Mouse (Mus musculus): ENCODE results near the gene Lce1a1. TPM values are rescaled to one million over a fixed set of nuclear protein-coding genes. Genes with fewer than 3 reads are reported as not detected.

Gene Lce1a1
- total RNA-seq, 2 experiments from 2014 or later = not detected

Other genes with a start within 250 kb of the Lce1a1 start
- not detected for gene Sprr2i, start 240.3 kb downstream of the Lce1a1 start, total RNA-seq (2021)
- gene Sprr2j-ps, start 230.2 kb downstream of the Lce1a1 start, total RNA-seq (2021) = not detected
- under 1 TPM; 0.57 to 0.96 TPM for gene Gm9774, start 218.9 kb downstream of the Lce1a1 start, total RNA-seq (2021)
- gene Sprr2k, start 215.7 kb downstream of the Lce1a1 start, total RNA-seq (2021) = not detected
- not detected for gene Sprr1b, start 209.5 kb downstream of the Lce1a1 start, total RNA-seq (2021)
- not detected for gene Sprr3, start 189.6 kb downstream of the Lce1a1 start, total RNA-seq (2021)
- gene Sprr1a, start 162.4 kb downstream of the Lce1a1 start, total RNA-seq (2021) = not detected
- not detected for gene Sprr4, start 147.8 kb downstream of the Lce1a1 start, total RNA-seq (2021)
- gene 2310046K23Rik, start 113.8 kb downstream of the Lce1a1 start, total RNA-seq (2021) = not detected
- not detected for gene Ivl, start 74.6 kb downstream of the Lce1a1 start, total RNA-seq (2021)
- not detected for gene Smcp, start 59.3 kb downstream of the Lce1a1 start, total RNA-seq (2021)
- not detected for gene 2210017I01Rik, start 40.8 kb downstream of the Lce1a1 start, total RNA-seq (2021)
- gene Lce6a, start 26.6 kb downstream of the Lce1a1 start, total RNA-seq (2021) = not detected
- gene Lce1b, start 8.6 kb upstream of the Lce1a1 start, total RNA-seq (2021) = not detected
- not detected for gene Lce1a2, start 22.0 kb upstream of the Lce1a1 start, total RNA-seq (2021)
- not detected for gene Lce1c, start 30.9 kb upstream of the Lce1a1 start, total RNA-seq (2021)
- not detected for gene Lce1d, start 38.9 kb upstream of the Lce1a1 start, total RNA-seq (2021)
- not detected for gene Lce1e, start 60.8 kb upstream of the Lce1a1 start, total RNA-seq (2021)
- not detected for gene Lce1f, start 72.0 kb upstream of the Lce1a1 start, total RNA-seq (2021)
- gene Gm38119, start 90.8 kb upstream of the Lce1a1 start, total RNA-seq (2021) = not detected
- not detected for gene Lce1g, start 104.0 kb upstream of the Lce1a1 start, total RNA-seq (2021)
- gene Lce1h, start 116.8 kb upstream of the Lce1a1 start, total RNA-seq (2021) = not detected
- not detected for gene Lce1i, start 130.6 kb upstream of the Lce1a1 start, total RNA-seq (2021)
- not detected for gene Lce1j, start 142.2 kb upstream of the Lce1a1 start, total RNA-seq (2021)
- not detected for gene Lce1k, start 159.6 kb upstream of the Lce1a1 start, total RNA-seq (2021)
- not detected for gene Kprp, start 178.9 kb upstream of the Lce1a1 start, total RNA-seq (2021)
- gene Lce1l, start 203.0 kb upstream of the Lce1a1 start, total RNA-seq (2021) = not detected
- not detected for gene 2310050C09Rik, start 221.9 kb upstream of the Lce1a1 start, total RNA-seq (2021)

Data from layer of hippocampus, postnatal 10 days (tissue).